Mouse (Mus musculus) limb, embryonic 11.5 days (tissue): Measurements from ENCODE around the gene Rnf10. TPM values are rescaled to one million over a fixed set of nuclear protein-coding genes. Genes with fewer than 3 reads are reported as not detected.

Source experiments
- polyA plus RNA-seq: library from polyadenylated mRNA; unstranded; fragments of >200 nt; fragmentation: Nextera tagmentation; extraction: Ambion mirVana; gene quantifications from 2 replicates; pipeline ENCODE4 v1.2.1, GENCODE M21; 2014

The Rnf10 gene
- polyA plus RNA-seq, 1 experiment from 2014 or later = 77.5 TPM

Other genes starting within 250 kb of the Rnf10 start
- gene Gm10401, start 174.6 kb downstream of the Rnf10 start, polyA plus RNA-seq = 36.5 and 39.5 TPM in 2 replicates
- 41.5 and 49.3 TPM in 2 replicates for gene Acads, start 153.6 kb downstream of the Rnf10 start, polyA plus RNA-seq
- gene Unc119b, start 137.9 kb downstream of the Rnf10 start, polyA plus RNA-seq = 65.3 and 65.4 TPM in 2 replicates
- 51.5 and 58.8 TPM in 2 replicates for gene Mlec, start 114.7 kb downstream of the Rnf10 start, polyA plus RNA-seq
- gene Cabp1, start 78.5 kb downstream of the Rnf10 start, polyA plus RNA-seq = 1.2 and 1.9 TPM in 2 replicates
- gene Pop5, start 37.1 kb downstream of the Rnf10 start, polyA plus RNA-seq = 118 and 123 TPM in 2 replicates
- 51.4 and 54.6 TPM in 2 replicates for gene Coq5, start 6.8 kb upstream of the Rnf10 start, polyA plus RNA-seq
- gene Dynll1, start 28.1 kb upstream of the Rnf10 start, polyA plus RNA-seq = 1,968 and 2,035 TPM in 2 replicates
- 417 and 433 TPM in 2 replicates for gene Srsf9, start 54.3 kb upstream of the Rnf10 start, polyA plus RNA-seq
- 42.5 and 46.7 TPM in 2 replicates for gene Gatc, start 68.3 kb upstream of the Rnf10 start, polyA plus RNA-seq
- gene Triap1, start 68.3 kb upstream of the Rnf10 start, polyA plus RNA-seq = 59.8 and 64.4 TPM in 2 replicates
- gene Cox6a1, start 76.1 kb upstream of the Rnf10 start, polyA plus RNA-seq = 712 and 734 TPM in 2 replicates
- 45.9 and 48.3 TPM in 2 replicates for gene Msi1, start 156.7 kb upstream of the Rnf10 start, polyA plus RNA-seq
- gene Pla2g1b, start 193.4 kb upstream of the Rnf10 start, polyA plus RNA-seq = not detected in 2 replicates
- 19.2 and 19.7 TPM in 2 replicates for gene Sirt4, start 211.8 kb upstream of the Rnf10 start, polyA plus RNA-seq
- gene Pxn, start 233.8 kb upstream of the Rnf10 start, polyA plus RNA-seq = 13.5 and 17.7 TPM in 2 replicates